Mouse (Mus musculus): Measurements from ENCODE around the gene Naxe.

Naxe gene

DNA sequence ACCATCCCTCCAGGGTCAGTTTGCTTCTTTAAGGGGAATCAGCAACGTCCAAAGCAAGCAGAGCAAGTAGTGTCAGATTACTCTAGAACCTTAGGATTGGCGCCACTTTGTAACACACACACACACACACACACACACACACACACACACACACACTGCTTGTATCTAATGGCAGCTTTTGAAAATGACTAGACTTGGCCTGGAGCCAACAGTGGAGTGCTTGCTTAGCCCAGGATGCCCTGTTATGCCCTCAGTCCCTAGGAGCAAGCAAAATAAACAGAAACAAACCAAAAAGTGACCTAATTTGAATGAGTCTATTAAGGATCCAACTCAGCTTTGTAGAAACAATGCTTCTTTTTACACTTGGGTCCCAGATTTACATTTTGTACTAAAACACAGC, 10.1 kb upstream of the Naxe start:
- DNase-seq (ENCODE audit: low read depth in 2 of 2, low spot score in 2 of 2), result no peak

DNA sequence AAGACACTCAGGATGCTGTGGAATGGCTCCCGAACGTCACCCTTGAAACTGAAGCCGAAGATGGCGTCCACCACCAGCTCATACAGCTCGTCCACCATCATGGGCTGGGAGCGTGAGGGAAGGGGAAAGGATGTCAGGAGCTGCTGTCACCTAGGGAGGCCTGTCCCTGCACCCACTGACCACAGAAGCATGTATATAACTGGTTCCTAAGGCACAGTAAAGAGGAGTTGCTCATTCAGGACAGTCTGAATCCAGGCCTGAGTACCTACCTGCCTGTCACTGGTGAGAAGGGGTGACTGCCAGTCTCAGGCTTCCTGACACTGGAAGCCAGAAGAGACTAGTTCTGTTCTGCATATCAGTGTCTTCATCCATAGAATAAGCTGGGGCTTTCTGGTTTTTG, 1.3 kb downstream of the Naxe start:
- no peak for DNase-seq (ENCODE audit: low read depth in 2 of 2, low spot score in 2 of 2)

DNA sequence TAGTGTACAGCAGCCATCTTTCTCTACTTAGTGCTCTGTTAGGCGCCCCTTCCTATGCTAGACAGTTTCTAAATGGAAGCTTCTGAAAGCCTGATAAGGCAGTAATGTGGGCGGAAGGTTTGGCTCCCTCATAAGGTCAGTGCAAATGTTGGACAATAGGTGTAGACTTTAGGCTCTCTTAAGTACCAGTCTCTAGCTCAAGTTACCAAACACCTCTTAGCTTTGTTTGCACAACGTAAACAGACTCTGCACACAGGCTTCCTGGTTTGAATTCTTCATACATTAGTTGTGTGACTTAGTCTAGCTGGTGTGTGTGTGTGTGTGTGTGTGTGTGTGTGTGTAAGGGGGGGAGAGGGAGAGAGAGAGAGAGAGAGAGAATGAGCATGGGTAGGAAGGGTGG, 8.8 kb downstream of the Naxe start:
- no peak for DNase-seq (ENCODE audit: low read depth in 2 of 2, low spot score in 2 of 2)

DNA sequence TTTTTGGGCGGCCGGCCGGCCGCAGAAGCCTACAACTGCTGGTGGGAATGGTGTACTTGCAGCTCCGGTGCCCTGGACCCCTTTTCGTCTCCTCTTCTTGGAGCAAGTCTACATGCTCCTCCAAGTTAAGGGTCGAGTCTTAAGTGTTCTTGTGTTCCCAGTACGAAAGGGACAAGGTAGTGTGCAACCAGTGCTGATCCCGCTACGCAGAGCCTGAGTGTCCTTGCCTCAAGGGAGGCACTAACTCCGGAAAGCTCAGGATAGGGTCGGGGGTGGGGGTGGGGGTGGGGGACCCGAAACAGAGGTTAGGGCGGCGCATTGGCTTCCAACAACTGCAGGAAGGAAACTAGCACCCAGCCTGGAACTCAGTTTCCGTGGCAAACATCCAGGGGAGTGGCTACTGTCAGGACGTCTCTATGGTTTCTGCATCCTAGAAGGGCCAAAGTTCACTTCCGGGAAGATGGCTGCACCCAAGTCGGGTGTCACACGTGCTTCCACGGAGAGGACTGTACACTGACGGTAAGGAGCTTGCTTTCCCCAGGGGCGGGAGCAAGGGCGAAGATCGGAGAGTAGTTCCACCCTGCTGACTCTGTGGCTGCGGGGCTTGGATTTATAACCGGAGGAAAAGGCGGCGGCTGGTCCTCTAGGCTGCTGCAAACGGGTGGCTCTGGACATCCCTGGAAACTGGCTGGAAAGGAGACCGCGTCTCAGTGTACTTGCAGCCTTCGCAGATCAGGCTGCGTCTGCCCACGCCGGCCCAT, 15.5 kb downstream of the Naxe start, which contains the start of gene Gpatch4:
Gene Gpatch4, plus strand, starts transcription at position 448 of the 761 bp plus-strand sequence.
- peak; percentile 76 to 94 for DNase-seq (ENCODE audit: low read depth in 2 of 2, low spot score in 2 of 2)

DNA sequence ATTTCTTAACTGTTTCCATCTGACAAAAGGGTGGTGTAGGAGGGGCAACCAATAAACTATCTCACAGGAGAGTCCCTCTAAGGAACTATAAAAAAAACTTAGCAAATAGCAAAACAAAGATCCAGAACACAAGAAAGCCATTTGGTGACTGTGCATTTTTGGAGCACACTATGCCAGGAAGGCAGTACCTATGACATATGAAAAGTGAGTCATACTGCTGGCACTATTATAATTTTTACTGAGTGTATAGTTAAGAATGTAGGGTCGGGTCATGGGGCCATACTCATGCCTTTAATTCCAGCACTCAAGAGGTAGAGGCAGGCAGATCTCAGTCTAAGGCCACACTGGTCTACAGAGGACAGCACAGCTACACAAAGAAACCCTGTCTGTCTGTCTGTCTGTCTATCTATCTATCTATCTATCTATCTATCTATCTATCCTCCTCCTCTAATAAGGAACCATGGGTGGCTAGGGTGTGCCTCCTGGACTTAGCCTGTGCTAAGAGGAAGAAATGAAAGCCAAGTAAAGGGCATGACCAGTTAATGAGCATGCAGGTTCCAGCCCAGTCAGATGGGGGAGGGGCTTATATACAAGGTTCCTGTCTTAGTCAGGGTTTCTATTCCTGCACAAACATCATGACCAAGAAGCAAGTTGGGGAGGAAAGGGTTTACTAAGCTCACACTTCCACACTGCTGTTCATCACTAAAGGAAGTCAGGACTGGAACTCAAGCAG, 22.6 kb downstream of the Naxe start:
- no peak for DNase-seq (ENCODE audit: low read depth in 2 of 2, low spot score in 2 of 2)

DNA sequence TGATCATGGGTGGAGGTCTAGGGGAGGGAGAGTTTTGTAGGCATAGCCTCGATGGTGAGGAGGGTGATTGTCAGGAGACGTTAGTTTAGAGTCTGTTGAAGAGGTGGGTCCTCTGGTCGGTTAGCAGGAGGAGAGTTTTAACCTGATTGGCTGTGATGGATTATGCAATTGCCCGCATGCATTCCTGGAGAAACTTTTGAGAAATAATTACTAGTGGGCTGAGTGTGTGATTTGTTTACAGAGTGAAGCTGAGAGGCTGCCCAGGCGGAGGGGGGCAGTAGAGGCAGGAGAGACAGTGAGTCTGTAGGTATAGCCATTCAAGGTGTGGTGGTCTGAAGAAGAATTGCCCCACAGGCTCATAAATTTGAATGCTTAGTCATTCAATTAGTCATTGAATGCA, 24.8 kb downstream of the Naxe start:
- DNase-seq (ENCODE audit: low read depth in 2 of 2, low spot score in 2 of 2), result no peak

DNA sequence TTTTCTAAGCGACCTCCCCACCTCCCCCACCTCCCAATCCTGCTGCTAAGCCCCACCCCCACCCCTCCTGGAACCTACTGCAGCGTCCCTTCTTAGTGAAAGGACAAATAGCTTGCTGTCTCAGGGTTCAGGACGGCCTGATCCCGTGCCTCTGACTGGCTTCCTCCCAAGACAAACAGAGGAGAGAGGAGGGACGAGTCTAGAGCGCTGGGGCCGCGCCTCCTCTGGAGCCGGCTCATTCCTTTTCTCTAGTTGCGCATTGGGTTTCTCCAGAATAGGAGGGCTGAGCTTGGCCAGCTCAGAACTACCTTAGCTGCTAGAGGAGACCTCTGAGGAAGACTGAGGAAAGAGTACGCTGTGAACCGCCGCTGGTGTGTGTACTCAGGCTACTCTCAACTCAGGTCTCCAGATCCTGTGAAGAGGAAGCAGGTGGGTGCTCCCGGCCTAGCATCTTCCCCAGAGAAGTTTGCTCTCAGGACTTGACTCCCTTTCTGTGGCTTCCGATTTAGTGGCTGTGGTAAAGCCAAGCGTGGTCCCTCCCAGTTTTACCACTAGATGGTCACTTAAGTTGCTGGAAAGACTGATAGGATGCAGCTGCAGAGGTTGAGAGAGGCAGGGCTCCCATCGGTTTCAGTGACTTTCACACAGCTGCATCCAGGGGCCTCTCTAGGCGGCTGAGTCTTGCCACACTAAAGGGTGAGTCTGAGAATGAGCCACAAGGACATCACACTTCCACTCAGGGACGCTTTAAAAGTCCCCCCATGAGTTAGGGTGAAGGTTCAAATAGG, 27.5 kb downstream of the Naxe start:
- DNase-seq (ENCODE audit: low read depth in 2 of 2, low spot score in 2 of 2), result no peak

DNA sequence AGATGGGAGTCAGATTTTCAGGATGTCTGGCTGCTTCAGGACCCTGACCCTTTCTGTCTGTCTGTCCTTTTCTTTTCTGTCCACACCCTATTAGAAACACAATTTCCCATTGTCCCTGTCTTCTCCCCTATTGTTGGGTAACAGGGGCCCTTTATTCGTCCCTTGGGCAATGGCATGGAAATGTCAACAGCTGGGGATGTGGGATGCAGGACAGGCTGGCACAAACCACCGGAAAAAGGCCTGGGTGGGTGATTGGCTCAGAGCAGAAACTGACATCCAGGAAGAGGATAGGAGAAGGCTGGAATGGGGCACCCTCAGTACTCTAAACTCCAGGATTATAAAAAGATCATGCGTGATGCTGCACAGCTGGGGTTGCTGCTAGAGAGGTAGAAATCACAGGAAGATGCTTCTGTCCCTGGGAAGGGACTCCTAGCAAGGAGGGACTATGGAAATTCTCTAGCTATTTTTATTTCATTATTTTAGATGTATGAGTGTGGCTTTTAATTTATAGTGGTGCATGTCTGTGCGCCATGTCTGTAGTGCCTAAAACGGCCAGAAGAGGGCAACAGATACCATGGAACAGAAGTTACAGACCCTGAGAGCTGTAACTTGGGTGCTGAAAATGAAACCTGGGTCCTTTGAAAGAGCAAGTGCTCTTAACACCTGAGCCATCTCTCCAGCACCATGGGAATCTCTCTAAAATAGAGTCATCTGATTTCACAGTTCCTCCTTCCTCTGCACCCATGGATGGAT, 30.7 kb downstream of the Naxe start, which contains the start of gene Hapln2:
Gene Hapln2, minus strand, starts transcription at position 150 of the 753 bp plus-strand sequence.
- no peak for DNase-seq (ENCODE audit: low read depth in 2 of 2, low spot score in 2 of 2)

DNA sequence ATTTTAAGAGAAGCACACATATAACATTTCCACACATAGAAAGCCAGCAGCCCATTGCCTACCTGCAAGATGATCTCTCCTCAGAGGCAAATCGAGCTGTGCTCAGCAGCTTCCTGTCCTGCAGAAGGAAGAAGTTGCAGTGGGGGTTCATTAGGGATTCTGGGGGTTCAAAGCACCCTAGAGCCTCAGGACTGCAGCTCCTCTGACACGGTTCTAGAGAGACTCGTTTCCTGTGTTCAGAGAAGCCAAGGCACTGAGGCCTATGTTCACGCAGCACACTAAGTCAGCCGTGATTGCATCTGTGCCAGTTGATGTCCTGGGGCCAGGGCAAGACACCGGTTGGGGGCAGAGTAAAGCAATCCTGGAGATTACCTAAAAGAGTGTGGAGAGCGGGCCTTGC, 31.5 kb downstream of the Naxe start:
- DNase-seq (ENCODE audit: low read depth in 2 of 2, low spot score in 2 of 2), result no peak

DNA sequence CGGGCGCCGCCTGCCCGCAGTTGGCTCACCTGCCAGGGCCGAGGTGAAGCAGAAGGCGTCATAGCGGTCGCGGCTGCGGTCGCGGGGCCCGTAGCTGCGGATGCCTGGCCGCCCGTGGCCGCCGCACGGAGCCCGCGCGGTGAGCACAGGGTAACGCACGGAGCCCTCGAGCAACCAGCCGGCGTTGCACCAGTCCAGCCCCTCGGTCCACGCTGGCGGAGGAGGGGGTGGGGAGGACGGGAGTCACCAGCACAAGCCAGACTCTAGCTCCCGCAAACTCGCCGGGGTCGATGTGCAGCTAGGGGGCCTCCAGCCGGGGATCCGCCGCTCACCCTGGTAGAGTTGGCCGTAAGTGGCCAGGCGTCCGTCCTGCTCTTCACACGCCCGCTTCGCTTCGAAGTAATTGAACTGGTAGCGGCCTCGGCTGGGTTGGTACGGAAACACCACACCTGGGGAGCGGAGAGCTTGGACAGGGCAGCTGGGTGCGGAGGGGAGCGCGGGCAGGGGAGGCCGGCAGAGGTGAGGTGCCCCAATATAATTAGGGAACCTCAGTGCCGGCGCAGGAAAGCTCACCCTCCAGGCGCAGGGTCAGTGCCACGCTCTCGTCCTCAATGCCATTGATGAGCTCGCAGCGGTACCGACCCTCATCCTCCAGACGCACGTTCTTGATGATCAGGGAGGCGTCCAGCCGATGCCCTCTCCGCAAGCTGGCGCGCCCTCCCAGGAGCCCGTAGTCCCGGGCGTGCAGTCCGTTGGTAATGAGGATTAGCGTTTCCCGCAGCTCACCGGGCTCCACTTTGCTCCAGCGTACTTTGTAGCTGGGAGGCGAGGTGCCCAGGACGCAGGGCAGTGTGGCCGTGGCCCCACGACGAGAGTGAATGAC, 34.9 kb downstream of the Naxe start:
- peak in 1 of 2 experiments; percentile 35 for DNase-seq (ENCODE audit: low read depth in 2 of 2, low spot score in 2 of 2)

DNA sequence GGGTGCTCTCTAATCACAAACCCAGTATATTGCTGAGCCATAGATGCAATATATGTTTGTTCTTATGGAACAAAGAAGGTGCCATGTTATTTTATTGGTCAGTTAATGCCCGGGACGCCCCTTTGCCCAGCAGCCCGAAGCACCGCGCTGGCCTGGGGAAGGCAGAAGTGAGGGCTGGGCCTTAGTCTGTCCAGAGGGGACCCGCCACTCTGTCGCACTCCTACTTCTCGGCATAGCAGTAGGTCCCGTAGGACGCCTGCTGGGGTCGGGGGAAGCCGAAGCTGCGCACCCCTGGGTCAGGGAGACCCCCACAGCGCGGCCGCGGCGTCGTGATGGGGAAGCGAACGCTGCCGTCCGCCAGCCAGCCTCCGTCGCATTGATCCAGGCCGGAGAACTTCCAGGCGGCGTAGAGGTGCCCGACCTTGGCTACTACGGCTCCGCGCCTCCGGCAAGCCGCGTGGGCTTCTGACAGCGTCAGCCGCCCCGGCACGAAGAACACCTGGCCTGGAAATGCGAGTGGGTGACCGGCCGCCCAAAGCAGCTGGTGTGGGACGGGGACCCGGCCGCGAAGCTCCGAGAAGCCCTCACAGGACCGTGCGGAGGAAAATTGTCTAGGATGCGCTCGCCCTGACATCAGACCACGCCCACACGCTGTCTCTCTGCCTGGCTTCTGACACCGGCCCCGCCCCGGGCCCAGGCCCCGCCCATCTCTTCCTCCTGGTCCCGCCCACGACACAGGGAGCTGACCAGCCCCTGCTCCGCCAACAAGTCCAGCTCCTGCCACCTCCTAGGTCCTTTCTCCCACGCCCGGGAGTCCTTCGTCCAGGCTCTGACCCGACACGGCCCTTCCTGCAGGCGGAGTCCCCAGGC, 35.7 kb downstream of the Naxe start:
- peak; percentile 38 to 60 for DNase-seq (ENCODE audit: low read depth in 2 of 2, low spot score in 2 of 2)

DNA sequence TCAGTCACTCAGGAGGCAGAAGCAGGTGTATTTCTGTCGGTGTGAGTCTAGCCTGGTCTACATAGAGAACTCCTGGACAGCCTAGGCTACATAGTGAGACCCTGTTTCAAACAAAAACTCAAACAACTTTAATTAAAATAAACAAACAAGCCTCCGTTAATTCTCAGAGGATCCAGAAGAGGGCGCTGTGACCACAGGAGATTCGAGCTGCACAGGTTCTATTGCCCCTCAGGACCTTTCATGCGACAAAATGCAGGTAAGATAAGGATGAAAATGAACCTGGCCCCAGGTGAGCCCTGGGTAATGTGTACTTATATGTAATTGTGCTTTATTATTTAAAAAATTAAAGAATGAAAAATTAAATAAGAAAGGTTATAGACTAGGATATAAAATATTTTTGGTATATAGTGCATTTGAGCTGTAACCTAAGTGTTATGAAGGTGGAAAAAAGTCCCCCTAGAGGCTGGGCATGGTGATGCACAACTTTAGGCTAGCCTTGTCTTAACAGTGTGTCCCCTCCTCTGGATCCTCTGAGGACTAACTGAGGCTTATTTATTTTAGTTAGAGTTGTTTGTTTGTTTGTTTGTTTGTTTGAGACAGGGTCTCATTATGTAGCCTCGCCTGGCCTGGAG, 47.5 kb downstream of the Naxe start:
- DNase-seq (ENCODE audit: low read depth in 2 of 2, low spot score in 2 of 2), result peak; percentile 42 to 61
